Mouse (Mus musculus): ENCODE results near the gene Apbb1. TPM values are rescaled to one million over a fixed set of nuclear protein-coding genes. Genes with fewer than 3 reads are reported as not detected.
A peak's percentile ranks its signal among the peaks of the same experiment; 100 is the strongest.

The Apbb1 gene
- polyA plus RNA-seq, 1 experiment from 2014 or later = 220 TPM

DNA sequence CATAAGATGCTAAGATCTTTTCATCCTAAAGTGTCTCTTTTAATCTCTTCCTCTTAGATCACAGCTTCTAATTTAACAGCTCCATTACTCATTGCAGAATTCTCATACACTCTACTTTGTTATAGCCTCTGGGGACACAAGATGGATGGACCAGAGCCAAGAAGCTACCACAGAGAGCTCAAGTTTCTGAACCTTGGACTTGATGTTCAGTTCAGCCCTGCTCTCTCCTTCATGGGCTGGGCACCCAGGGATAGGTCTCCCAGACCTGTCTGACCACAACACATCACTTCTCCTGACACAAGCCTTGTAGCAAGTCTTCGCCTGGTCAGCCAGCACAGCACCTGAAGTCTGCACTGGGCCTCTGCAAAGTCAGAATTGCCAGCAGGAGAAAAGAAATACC lies 32.9 kb upstream of the Apbb1 start:
- no peaks in the 10 kb centered on the region for H3K27me3 ChIP-seq (ENCODE audit: control insufficient read depth, insufficient read depth, low read length)
- no peak overlapping the region for H3K4me2 ChIP-seq (ENCODE audit: low read depth, low read length)
- no peaks in the 10 kb centered on the region for H3K4me1 ChIP-seq (ENCODE audit: control insufficient read depth, insufficient read depth, low read length)
- H3K4me3 ChIP-seq (ENCODE audit: low read depth, low read length) = no peak overlapping the region
- no peak overlapping the region for H3K9ac ChIP-seq (replicated peaks; ENCODE audit: low read depth, low read length)
- 87% methylated on average over 1 of the region's 1 CpGs for WGBS
- no peaks in the 10 kb centered on the region for H3K9me3 ChIP-seq (ENCODE audit: control insufficient read depth, low read length)
- no peak for ATAC-seq (ENCODE audit: low read depth)
- peaks cover 83% of the 10 kb centered on the region for H3K36me3 ChIP-seq (ENCODE audit: control insufficient read depth, insufficient read depth, low read length)
- no peak overlapping the region for H3K27ac ChIP-seq (ENCODE audit: low read depth, low read length)

DNA sequence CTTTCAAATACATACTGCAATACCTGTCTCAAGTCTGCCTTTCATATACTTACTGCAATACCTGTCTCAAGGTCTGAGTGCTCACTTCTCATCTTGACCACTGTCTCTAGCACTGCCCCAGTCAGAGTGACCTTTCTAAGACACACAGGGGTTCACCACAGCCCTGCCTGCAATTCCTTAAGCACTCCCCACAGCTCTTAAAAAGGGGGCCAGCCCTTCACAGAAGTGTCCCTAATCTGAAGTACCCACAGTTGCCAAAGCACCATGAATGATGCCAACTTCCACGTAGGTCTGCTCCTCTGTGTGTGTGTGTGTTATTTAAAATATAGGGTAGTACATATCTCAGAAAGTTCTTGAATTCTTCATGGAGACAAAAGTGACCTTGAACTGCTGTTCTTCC lies 30.3 kb upstream of the Apbb1 start:
- H3K4me1 ChIP-seq (ENCODE audit: control insufficient read depth, insufficient read depth, low read length) = no peaks in the 10 kb centered on the region
- ATAC-seq (ENCODE audit: low read depth) = no peak
- no peaks in the 10 kb centered on the region for H3K27me3 ChIP-seq (ENCODE audit: control insufficient read depth, insufficient read depth, low read length)
- H3K4me2 ChIP-seq (ENCODE audit: low read depth, low read length) = no peak overlapping the region
- H3K27ac ChIP-seq (ENCODE audit: low read depth, low read length) = no peak overlapping the region
- H3K9me3 ChIP-seq (ENCODE audit: control insufficient read depth, low read length) = no peaks in the 10 kb centered on the region
- H3K4me3 ChIP-seq (ENCODE audit: low read depth, low read length) = no peak overlapping the region
- H3K9ac ChIP-seq (replicated peaks; ENCODE audit: low read depth, low read length) = no peak overlapping the region
- WGBS = 90% methylated on average over 1 of the region's 1 CpGs
- H3K36me3 ChIP-seq (ENCODE audit: control insufficient read depth, insufficient read depth, low read length) = peaks cover 57% of the 10 kb centered on the region

DNA sequence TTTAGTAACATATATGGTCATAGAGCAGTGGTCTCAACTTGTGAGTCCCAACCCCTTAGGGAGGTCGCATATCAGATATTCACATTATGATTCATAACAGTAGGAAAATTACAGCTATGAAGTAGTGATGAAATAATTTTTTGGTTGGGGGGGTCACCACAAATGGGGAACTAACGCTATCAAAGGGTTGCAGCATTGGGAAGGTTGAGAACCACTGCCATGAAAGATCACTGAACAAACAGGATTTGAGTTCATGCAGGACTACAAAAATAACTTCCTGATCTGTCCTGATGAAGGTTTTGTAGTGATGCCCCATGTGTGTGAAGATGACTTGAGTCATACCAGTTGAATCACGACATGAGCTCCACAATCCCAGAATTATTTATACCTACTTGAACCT lies 27.0 kb upstream of the Apbb1 start:
- no peaks in the 10 kb centered on the region for H3K4me1 ChIP-seq (ENCODE audit: control insufficient read depth, insufficient read depth, low read length)
- no peak for ATAC-seq (ENCODE audit: low read depth)
- H3K9me3 ChIP-seq (ENCODE audit: control insufficient read depth, low read length) = no peaks in the 10 kb centered on the region
- 87% methylated on average over 3 of the region's 3 CpGs for WGBS
- H3K27me3 ChIP-seq (ENCODE audit: control insufficient read depth, insufficient read depth, low read length) = no peaks in the 10 kb centered on the region
- H3K4me3 ChIP-seq (ENCODE audit: low read depth, low read length) = no peak overlapping the region
- H3K36me3 ChIP-seq (ENCODE audit: control insufficient read depth, insufficient read depth, low read length) = peaks cover 33% of the 10 kb centered on the region
- H3K27ac ChIP-seq (ENCODE audit: low read depth, low read length) = no peak overlapping the region
- no peak overlapping the region for H3K9ac ChIP-seq (replicated peaks; ENCODE audit: low read depth, low read length)
- no peak overlapping the region for H3K4me2 ChIP-seq (ENCODE audit: low read depth, low read length)

DNA sequence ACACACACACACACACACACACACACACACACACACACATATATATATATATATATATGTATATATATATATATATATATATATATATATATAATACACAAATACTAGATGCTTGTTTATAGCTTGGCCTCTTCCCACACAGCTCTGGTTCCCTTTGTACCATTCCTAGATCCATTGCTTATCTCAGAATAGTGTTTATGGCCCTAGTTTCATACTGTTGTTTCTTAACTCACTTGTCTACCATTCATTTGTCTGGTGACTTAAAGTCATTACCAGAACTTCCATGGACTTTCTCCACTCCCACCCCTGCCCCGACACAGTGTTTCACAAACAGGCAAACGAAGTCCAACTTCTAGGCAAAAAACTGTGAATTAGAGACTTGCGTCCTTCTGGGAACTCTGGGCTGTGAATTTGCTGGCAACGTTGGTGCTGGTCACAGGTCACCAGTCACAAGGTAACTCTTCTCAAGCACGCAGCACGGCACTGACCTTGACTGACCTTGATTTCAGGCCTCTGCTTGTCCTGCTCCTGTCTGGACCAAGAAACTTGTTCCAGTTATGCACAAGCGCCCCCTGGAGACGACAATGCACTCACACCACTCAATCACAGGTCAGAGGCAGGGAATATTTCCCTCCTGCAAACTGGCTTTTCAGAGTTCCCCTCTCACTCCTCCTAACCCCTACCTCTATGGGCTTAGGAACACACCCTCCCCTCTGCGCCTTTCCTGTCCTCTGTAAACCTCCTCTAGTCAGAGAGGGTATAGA lies 21.6 kb upstream of the Apbb1 start:
- no peak overlapping the region for H3K27ac ChIP-seq (ENCODE audit: low read depth, low read length)
- H3K9ac ChIP-seq (replicated peaks; ENCODE audit: low read depth, low read length) = no peak overlapping the region
- 40% methylated on average over 9 of the region's 9 CpGs for WGBS
- H3K9me3 ChIP-seq (ENCODE audit: control insufficient read depth, low read length) = no peaks in the 10 kb centered on the region
- H3K4me2 ChIP-seq (ENCODE audit: low read depth, low read length) = no peak overlapping the region
- H3K36me3 ChIP-seq (ENCODE audit: control insufficient read depth, insufficient read depth, low read length) = no peaks in the 10 kb centered on the region
- H3K4me1 ChIP-seq (ENCODE audit: control insufficient read depth, insufficient read depth, low read length) = no peaks in the 10 kb centered on the region
- no peaks in the 10 kb centered on the region for H3K27me3 ChIP-seq (ENCODE audit: control insufficient read depth, insufficient read depth, low read length)
- ATAC-seq (ENCODE audit: low read depth) = peak; percentile 57; the same call in 1 of the 2 replicates
- no peak overlapping the region for H3K4me3 ChIP-seq (ENCODE audit: low read depth, low read length)

DNA sequence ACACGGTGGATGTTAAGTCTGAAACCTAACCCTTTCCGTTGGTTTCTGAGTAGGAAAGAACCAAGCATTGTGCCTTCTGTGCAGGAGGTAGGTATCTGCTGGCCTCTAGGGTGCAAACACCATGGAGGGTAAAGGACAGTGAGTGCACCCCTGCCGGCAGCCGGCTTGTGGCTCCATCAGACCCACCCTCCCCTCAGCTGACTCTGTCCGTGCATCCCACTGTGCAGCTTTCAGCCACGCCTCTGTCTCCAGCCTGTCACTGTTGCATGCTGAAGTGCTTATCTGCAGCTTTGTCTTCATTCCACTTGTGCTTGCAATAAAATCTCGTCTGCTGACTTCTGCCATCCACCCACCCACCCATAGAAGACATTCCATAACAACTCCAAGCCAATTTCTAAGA lies 8.6 kb upstream of the Apbb1 start:
- H3K9me3 ChIP-seq (ENCODE audit: control insufficient read depth, low read length) = no peaks in the 10 kb centered on the region
- ATAC-seq (ENCODE audit: low read depth) = no peak
- no peaks in the 10 kb centered on the region for H3K27me3 ChIP-seq (ENCODE audit: control insufficient read depth, insufficient read depth, low read length)
- no peak overlapping the region for H3K27ac ChIP-seq (ENCODE audit: low read depth, low read length)
- H3K4me2 ChIP-seq (ENCODE audit: low read depth, low read length) = no peak overlapping the region
- no peak overlapping the region for H3K4me3 ChIP-seq (ENCODE audit: low read depth, low read length)
- no peaks in the 10 kb centered on the region for H3K36me3 ChIP-seq (ENCODE audit: control insufficient read depth, insufficient read depth, low read length)
- H3K4me1 ChIP-seq (ENCODE audit: control insufficient read depth, insufficient read depth, low read length) = no peaks in the 10 kb centered on the region
- 44% methylated on average over 7 of the region's 7 CpGs for WGBS
- H3K9ac ChIP-seq (replicated peaks; ENCODE audit: low read depth, low read length) = no peak overlapping the region

DNA sequence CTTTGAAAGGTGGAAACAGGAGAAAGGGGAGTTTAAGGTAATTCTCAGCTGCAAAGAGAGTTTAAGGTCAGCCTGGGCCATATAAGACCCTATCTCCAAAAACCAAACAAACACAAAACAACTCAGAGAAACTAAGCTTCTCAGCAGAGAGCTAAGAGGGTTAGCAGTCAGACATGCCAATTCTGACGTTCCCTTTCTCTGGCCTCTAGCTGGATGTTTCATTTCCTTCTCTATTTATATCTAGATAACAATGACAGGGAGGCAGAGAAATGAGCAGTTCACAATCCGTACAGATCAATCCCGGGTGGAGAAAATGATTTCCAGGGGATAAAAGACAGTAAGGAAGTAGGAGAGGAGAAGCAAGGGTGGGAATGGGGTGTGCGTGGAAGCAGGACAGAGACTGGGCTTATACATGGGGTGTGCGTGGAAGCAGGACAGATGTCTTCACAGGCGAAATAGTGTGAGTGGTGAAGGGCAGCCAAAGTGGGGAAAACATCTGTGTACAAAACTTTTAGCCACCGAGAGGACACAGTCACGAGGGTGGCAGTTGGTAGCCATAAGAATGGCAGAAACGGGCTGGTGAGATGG lies 7.0 kb upstream of the Apbb1 start:
- no peak for ATAC-seq (ENCODE audit: low read depth)
- WGBS = 80% methylated on average over 9 of the region's 9 CpGs
- Histone ChIP-seq H3K4me3 (ENCODE audit: low read depth, low read length) (no peak overlapping the region), H3K9me3 (ENCODE audit: control insufficient read depth, low read length) (no peaks in the 10 kb centered on the region), H3K27me3 (ENCODE audit: control insufficient read depth, insufficient read depth, low read length) (no peaks in the 10 kb centered on the region), H3K9ac (replicated peaks; ENCODE audit: low read depth, low read length) (no peak overlapping the region), H3K36me3 (ENCODE audit: control insufficient read depth, insufficient read depth, low read length) (no peaks in the 10 kb centered on the region), H3K27ac (ENCODE audit: low read depth, low read length) (no peak overlapping the region), H3K4me2 (ENCODE audit: low read depth, low read length) (no peak overlapping the region), H3K4me1 (ENCODE audit: control insufficient read depth, insufficient read depth, low read length) (no peaks in the 10 kb centered on the region)

DNA sequence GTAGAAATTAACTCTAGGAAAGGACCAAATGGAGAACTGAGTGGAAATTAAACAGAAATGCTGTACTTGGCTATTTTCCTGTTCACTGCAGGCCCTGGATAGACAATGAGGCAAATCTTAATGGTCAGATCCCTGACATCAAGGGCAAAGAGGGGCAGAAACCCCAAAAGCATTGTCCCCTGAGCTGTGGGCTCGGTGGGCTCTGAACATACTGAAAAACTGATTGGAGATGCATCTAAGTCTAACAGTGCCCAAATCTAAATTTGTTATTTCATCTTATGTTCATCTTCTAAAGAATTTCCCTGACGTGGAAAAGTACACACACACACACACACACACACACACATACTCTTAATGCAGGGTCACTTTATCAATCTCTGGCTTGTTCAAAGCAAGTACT lies 506 bp upstream of the Apbb1 start:
- H3K9ac ChIP-seq (replicated peaks; ENCODE audit: low read depth, low read length) = peak overlapping the region; percentile 90
- H3K9me3 ChIP-seq (ENCODE audit: control insufficient read depth, low read length) = no peaks in the 10 kb centered on the region
- 68% methylated on average over 2 of the region's 2 CpGs for WGBS
- H3K36me3 ChIP-seq (ENCODE audit: control insufficient read depth, insufficient read depth, low read length) = no peaks in the 10 kb centered on the region
- H3K4me2 ChIP-seq (ENCODE audit: low read depth, low read length) = peak overlapping the region; percentile 82
- no peak for ATAC-seq (ENCODE audit: low read depth)
- peaks cover 22% of the 10 kb centered on the region for H3K4me1 ChIP-seq (ENCODE audit: control insufficient read depth, insufficient read depth, low read length)
- H3K4me3 ChIP-seq (ENCODE audit: low read depth, low read length) = peak overlapping the region; percentile 77
- H3K27me3 ChIP-seq (ENCODE audit: control insufficient read depth, insufficient read depth, low read length) = no peaks in the 10 kb centered on the region
- peak overlapping the region; percentile 97 for H3K27ac ChIP-seq (ENCODE audit: low read depth, low read length)

DNA sequence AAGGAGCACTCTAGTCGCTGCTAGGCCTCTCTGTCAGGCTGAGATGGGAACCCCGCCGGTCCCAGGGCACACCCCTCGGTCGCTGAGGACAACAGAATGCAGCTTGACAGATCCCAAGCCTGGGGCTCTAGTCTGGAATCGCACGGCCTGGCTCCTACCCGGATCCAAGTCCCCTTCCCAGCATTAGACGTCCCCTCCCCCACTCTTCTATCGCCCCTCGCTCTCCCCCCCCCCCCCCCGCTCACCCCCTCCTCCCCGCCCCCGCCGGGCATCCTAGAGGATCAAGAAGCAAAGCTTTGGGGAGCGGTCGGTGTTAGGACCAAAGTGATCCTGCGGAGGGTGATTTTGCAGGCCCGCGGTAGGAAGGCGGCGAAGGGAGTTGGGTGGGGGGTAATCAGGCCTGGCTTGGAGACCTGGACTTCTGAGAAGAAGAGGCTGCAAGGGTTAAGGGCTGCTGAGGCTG lies 795 bp downstream of the Apbb1 start:
- peak; percentile 71 for ATAC-seq (ENCODE audit: low read depth)
- Histone ChIP-seq H3K4me1 (ENCODE audit: control insufficient read depth, insufficient read depth, low read length) (peaks cover 27% of the 10 kb centered on the region), H3K4me3 (ENCODE audit: low read depth, low read length) (peak overlapping the region; percentile 77), H3K9ac (replicated peaks; ENCODE audit: low read depth, low read length) (peak overlapping the region; percentile 90), H3K27me3 (ENCODE audit: control insufficient read depth, insufficient read depth, low read length) (no peaks in the 10 kb centered on the region), H3K4me2 (ENCODE audit: low read depth, low read length) (peak overlapping the region; percentile 82), H3K27ac (ENCODE audit: low read depth, low read length) (peak overlapping the region; percentile 97), H3K36me3 (ENCODE audit: control insufficient read depth, insufficient read depth, low read length) (no peaks in the 10 kb centered on the region), H3K9me3 (ENCODE audit: control insufficient read depth, low read length) (no peaks in the 10 kb centered on the region)
- 1% methylated on average over 14 of the region's 22 CpGs for WGBS

DNA sequence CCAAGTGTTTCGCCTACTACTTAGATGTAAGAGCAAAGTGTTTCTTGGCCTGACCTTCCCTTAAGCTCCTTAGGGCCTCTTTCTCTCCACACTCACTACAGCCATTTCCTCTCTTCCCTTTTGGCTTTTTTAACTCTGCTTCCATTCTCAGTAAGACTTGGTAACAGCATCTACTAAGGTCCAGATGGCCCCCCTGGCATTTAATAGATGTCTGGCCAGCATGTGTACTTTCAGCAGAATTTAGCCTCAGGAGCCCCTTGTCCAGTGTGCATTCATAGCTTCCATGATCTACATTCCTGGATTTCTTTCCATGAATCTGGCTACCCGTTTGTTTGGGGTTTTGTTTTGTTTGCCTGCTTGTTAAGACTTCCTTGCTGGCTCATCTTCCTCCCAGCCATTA lies 3.0 kb downstream of the Apbb1 start:
- ATAC-seq (ENCODE audit: low read depth) = no peak
- no peak overlapping the region for H3K27ac ChIP-seq (ENCODE audit: low read depth, low read length)
- H3K36me3 ChIP-seq (ENCODE audit: control insufficient read depth, insufficient read depth, low read length) = peaks cover 3% of the 10 kb centered on the region
- H3K4me1 ChIP-seq (ENCODE audit: control insufficient read depth, insufficient read depth, low read length) = peaks cover 31% of the 10 kb centered on the region
- H3K27me3 ChIP-seq (ENCODE audit: control insufficient read depth, insufficient read depth, low read length) = no peaks in the 10 kb centered on the region
- no peaks in the 10 kb centered on the region for H3K9me3 ChIP-seq (ENCODE audit: control insufficient read depth, low read length)
- no peak overlapping the region for H3K4me3 ChIP-seq (ENCODE audit: low read depth, low read length)
- H3K9ac ChIP-seq (replicated peaks; ENCODE audit: low read depth, low read length) = no peak overlapping the region
- 84% methylated on average over 2 of the region's 2 CpGs for WGBS
- H3K4me2 ChIP-seq (ENCODE audit: low read depth, low read length) = no peak overlapping the region

Data from neural tube, embryonic 14.5 days (tissue).